Mouse (Mus musculus) limb, embryonic 12.5 days (tissue): Measurements from ENCODE around the gene Rph3al. TPM values are rescaled to one million over a fixed set of nuclear protein-coding genes. Genes with fewer than 3 reads are reported as not detected.

ENCODE experiments used
- ATAC-seq: fragments of 200-750 bp; cut with Nextera tagmentation; 2 replicates; pipeline ENCODE4 v1.8.0; 2017; ENCODE audit warnings: low read depth, moderate TSS enrichment; ENCODE audit not compliant: insufficient number of reproducible peaks, insufficient read depth, low FRiP score, low TSS enrichment
- H3K27ac ChIP-seq: fragments of 300-500 bp; sonication (generic); 2 replicates; pipeline ENCODE4 v1.5.1; 2016; ENCODE audit warnings: mild to moderate bottlenecking, moderate library complexity
- H3K27me3 ChIP-seq: fragments of 300-500 bp; sonication (generic); 2 replicates; pipeline ENCODE4 v1.6.1; 2016; ENCODE audit warnings: mild to moderate bottlenecking, moderate library complexity
- H3K36me3 ChIP-seq: fragments of 300-500 bp; sonication (generic); 2 replicates; pipeline ENCODE4 v1.6.1; 2016; ENCODE audit warnings: mild to moderate bottlenecking, moderate library complexity
- H3K4me1 ChIP-seq: fragments of 300-500 bp; sonication (generic); replicated peaks from 2 replicates; pipeline ENCODE4 v1.6.1; 2016
- H3K4me2 ChIP-seq: fragments of 300-500 bp; sonication (generic); 2 replicates; pipeline ENCODE4 v1.6.1; 2016; ENCODE audit warnings: mild to moderate bottlenecking, moderate library complexity
- H3K4me3 ChIP-seq: fragments of 300-500 bp; sonication (generic); replicated peaks from 2 replicates; pipeline ENCODE4 v1.5.1; 2016; ENCODE audit warnings: mild to moderate bottlenecking
- H3K9ac ChIP-seq: fragments of 300-500 bp; sonication (generic); replicated peaks from 2 replicates; pipeline ENCODE4 v1.6.1; 2016; ENCODE audit warnings: mild to moderate bottlenecking, moderate library complexity
- H3K9me3 ChIP-seq: fragments of 300-500 bp; sonication (generic); 2 replicates; pipeline ENCODE4 v1.6.1; 2016; ENCODE audit warnings: mild to moderate bottlenecking, moderate library complexity
- WGBS: fragments of 180-500 bp; shearing (Covaris S2); methylation state at CpG from one replicate; pipeline ENCODE4 v1.1.7; 2016; 5-methylcytosine and 5-hydroxymethylcytosine counted together
- polyA plus RNA-seq: library from polyadenylated mRNA; unstranded; fragments of >200 nt; fragmentation: Nextera tagmentation; extraction: Ambion mirVana; gene quantifications from 2 replicates; pipeline ENCODE4 v1.2.1, GENCODE M21; 2016

Rph3al gene
- polyA plus RNA-seq, 1 experiment from 2014 or later: 2.3 TPM

GRCm38 (mm10) chr11:75839536-75840430 is 98.4 kb downstream of the Rph3al start:
- no peak overlapping the region for H3K4me3 ChIP-seq
- no peak for ATAC-seq
- 82% methylated on average over 12 of the region's 12 CpGs for WGBS
- H3K36me3 ChIP-seq: no peaks in the 10 kb centered on the region
- H3K4me1 ChIP-seq: peaks cover 16% of the 10 kb centered on the region
- no peak overlapping the region for H3K9ac ChIP-seq
- H3K27me3 ChIP-seq: peaks cover 2% of the 10 kb centered on the region; the same call in 1 of the 2 replicates
- no peak overlapping the region for H3K4me2 ChIP-seq
- no peaks in the 10 kb centered on the region for H3K9me3 ChIP-seq
- no peak overlapping the region for H3K27ac ChIP-seq

DNA sequence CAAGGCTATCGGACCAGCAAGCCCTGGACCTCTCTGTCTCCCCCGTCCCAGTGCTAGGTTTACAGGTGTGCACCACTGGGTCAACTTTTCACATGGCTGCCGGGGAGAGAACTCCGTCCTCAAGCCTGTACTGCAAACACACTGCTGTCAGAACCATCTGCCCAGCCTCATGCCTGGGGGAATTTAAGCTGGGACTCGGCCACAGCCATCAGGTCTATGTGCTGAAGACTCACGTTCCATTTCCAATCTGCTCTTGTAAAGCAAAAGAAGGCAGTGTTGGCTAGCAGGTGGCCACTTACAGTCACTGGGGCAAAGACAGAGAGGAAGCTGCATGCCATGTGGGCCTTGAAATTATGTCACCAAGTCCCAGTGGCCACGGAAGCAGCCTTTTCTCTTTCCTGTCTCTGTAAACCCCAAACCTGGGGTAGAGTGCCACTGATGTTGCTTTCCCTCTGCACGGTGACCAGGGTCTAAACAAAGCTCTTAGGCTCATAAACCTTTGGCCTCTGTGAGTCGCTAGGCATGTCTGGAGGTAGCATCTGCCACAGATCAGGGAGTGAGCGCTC is 99.3 kb downstream of the Rph3al start:
- H3K4me1 ChIP-seq: peaks cover 14% of the 10 kb centered on the region
- H3K36me3 ChIP-seq: no peaks in the 10 kb centered on the region
- WGBS: 60% methylated on average over 10 of the region's 10 CpGs
- peaks cover 2% of the 10 kb centered on the region; the same call in 1 of the 2 replicates for H3K27me3 ChIP-seq
- ATAC-seq: no peak
- H3K9ac ChIP-seq: no peak overlapping the region
- H3K4me2 ChIP-seq: no peak overlapping the region
- H3K4me3 ChIP-seq: no peak overlapping the region
- H3K9me3 ChIP-seq: no peaks in the 10 kb centered on the region
- H3K27ac ChIP-seq: no peak overlapping the region

GRCm38 (mm10) chr11:75836240-75836610 is 102.0 kb downstream of the Rph3al start:
- ATAC-seq: no peak
- H3K4me1 ChIP-seq: no peaks in the 10 kb centered on the region

GRCm38 (mm10) chr11:75835587-75836239 is 102.5 kb downstream of the Rph3al start:
- Histone ChIP-seq H3K9ac (no peak overlapping the region), H3K4me1 (no peaks in the 10 kb centered on the region), H3K27me3 (peaks cover 2% of the 10 kb centered on the region; the same call in 1 of the 2 replicates), H3K4me2 (no peak overlapping the region), H3K27ac (no peak overlapping the region), H3K4me3 (no peak overlapping the region), H3K36me3 (no peaks in the 10 kb centered on the region), H3K9me3 (no peaks in the 10 kb centered on the region)
- ATAC-seq: no peak
- WGBS: 80% methylated on average over 11 of the region's 11 CpGs

More at GRCm38 (mm10) chr11:75836240-75836610, 102.0 kb downstream of the Rph3al start:
- no peak overlapping the region for H3K27ac ChIP-seq
- no peak overlapping the region for H3K4me3 ChIP-seq
- no peaks in the 10 kb centered on the region for H3K36me3 ChIP-seq
- H3K9ac ChIP-seq: no peak overlapping the region
- WGBS: 57% methylated on average over 11 of the region's 11 CpGs
- H3K4me2 ChIP-seq: no peak overlapping the region
- H3K9me3 ChIP-seq: no peaks in the 10 kb centered on the region
- H3K27me3 ChIP-seq: peaks cover 2% of the 10 kb centered on the region; the same call in 1 of the 2 replicates

- Histone ChIP-seq H3K36me3 (no peaks in the 10 kb centered on the region), H3K9ac (no peak overlapping the region), H3K27ac (no peak overlapping the region), H3K4me1 (no peaks in the 10 kb centered on the region), H3K4me3 (no peak overlapping the region), H3K9me3 (peaks cover 6% of the 10 kb centered on the region; the same call in 1 of the 2 replicates), H3K27me3 (peaks cover 2% of the 10 kb centered on the region; the same call in 1 of the 2 replicates), H3K4me2 (no peak overlapping the region)
- no peak for ATAC-seq
- 86% methylated on average over 6 of the region's 6 CpGs for WGBS
These were observed 105.1 kb downstream of the Rph3al start for GRCm38 (mm10) chr11:75833081-75833480.

- whole genome bisulfite sequencing: 85% methylated on average over 3 of the region's 3 CpGs
- Histone ChIP-seq H3K4me3 (no peak overlapping the region), H3K9me3 (peaks cover 6% of the 10 kb centered on the region; the same call in 1 of the 2 replicates), H3K27ac (no peak overlapping the region), H3K36me3 (no peaks in the 10 kb centered on the region), H3K27me3 (no peaks in the 10 kb centered on the region), H3K4me1 (no peaks in the 10 kb centered on the region), H3K9ac (no peak overlapping the region), H3K4me2 (no peak overlapping the region)
- no peak for ATAC-seq
These were observed 107.8 kb downstream of the Rph3al start for GRCm38 (mm10) chr11:75830386-75830785.

DNA sequence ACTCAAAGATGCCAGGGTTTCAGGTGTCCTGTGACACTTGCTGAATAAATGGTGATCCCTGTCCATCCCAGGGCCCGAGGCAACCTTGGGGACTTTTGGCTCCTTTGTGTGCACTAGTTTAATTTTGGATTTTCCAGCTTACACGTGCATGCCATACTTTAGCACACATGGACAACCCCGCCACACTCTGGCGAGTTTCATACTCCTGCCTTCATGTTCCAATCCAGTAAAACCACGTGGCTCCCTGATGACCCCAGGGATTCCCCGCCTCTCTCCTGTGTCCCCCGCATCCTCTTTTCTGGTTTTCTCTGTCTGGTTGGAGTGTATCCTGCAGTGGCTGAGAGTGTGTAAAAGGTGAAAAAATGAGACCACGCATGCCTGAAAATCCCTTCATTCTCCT is 110.8 kb downstream of the Rph3al start:
- peaks cover 7% of the 10 kb centered on the region; the same call in 1 of the 2 replicates for H3K27me3 ChIP-seq
- H3K4me1 ChIP-seq: no peaks in the 10 kb centered on the region; the same call in 1 of the 2 replicates
- no peaks in the 10 kb centered on the region for H3K36me3 ChIP-seq
- no peak overlapping the region for H3K9ac ChIP-seq
- no peak overlapping the region for H3K27ac ChIP-seq
- WGBS: 82% methylated on average over 8 of the region's 8 CpGs
- H3K9me3 ChIP-seq: peaks cover 6% of the 10 kb centered on the region; the same call in 1 of the 2 replicates
- no peak overlapping the region for H3K4me3 ChIP-seq
- no peak overlapping the region for H3K4me2 ChIP-seq
- ATAC-seq: no peak

DNA sequence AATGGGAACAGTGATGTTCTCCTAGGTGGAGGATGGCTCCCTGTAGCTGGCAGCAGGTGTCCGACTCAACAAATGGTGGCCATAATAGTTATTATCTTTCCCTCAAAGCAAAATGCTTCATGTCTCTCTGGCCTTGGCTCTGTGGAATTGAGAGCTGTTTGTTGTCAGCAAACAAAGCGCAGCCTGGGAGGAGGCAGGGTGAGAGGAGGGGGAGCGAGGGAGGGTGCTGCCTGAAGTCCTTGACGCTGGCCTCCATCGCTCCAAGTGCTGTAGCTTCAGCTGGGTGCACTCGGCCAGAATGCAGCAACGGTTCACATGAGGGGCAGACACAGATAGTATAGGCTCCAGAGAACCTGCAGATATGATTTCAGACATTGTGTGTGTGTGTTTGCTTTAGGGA is 114.7 kb downstream of the Rph3al start:
- WGBS: 64% methylated on average over 7 of the region's 7 CpGs
- Histone ChIP-seq H3K27ac (no peak overlapping the region), H3K4me3 (no peak overlapping the region), H3K9me3 (no peaks in the 10 kb centered on the region), H3K4me1 (peaks cover 10% of the 10 kb centered on the region), H3K4me2 (no peak overlapping the region), H3K27me3 (peaks cover 7% of the 10 kb centered on the region; the same call in 1 of the 2 replicates), H3K9ac (no peak overlapping the region), H3K36me3 (no peaks in the 10 kb centered on the region)
- ATAC-seq: no peak

DNA sequence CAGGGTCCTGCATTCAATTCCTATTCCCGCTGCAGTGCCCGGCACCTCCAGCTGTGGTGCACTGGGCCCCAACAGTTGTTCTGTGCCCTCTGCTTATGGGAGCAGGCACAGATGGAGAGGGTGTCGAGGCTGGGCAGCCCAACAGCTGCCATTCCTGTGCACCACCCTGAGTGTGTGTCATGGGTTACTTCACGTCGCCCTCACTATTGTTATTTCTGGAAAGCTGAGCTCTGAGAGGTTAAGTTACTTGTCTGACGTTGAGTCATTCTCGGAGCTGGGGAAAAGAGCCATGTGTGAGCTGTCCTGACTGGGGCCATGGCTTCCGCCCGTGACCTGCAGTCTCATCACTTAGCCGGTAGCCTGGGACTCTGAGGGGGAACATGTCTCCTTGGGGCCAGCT is 125.1 kb downstream of the Rph3al start:
- ATAC-seq: no peak
- H3K9me3 ChIP-seq: no peaks in the 10 kb centered on the region
- H3K9ac ChIP-seq: no peak overlapping the region
- H3K27ac ChIP-seq: no peak overlapping the region
- H3K27me3 ChIP-seq: 0 out of 2 replicates have a peak, but pooled peaks cover 2% of the 10 kb centered on the region
- H3K4me2 ChIP-seq: no peak overlapping the region
- 69% methylated on average over 10 of the region's 10 CpGs for WGBS
- H3K4me1 ChIP-seq: peaks cover 20% of the 10 kb centered on the region
- no peaks in the 10 kb centered on the region for H3K36me3 ChIP-seq
- no peak overlapping the region for H3K4me3 ChIP-seq

DNA sequence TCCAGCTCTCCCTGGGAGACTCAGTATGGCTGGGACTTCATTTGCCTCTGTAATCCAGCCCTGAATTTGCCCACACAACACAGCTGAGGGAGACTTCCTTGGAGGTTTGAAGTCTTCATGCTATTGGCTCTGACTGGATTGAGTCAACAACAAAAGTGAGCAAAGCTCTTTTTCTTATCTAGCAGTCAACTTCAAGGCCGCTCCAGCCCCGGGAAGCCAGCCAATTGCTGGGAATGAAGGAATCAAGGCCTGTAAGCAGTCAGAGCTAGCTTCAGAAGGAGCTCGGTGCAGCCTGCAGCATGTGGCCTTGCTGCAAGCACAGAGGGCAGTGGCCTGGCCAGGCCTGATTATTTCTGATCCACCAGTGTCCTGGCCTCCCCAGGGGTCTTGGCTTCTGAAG is 126.3 kb downstream of the Rph3al start:
- Histone ChIP-seq H3K27ac (peak overlapping the region; percentile 67), H3K9ac (no peak overlapping the region), H3K27me3 (0 out of 2 replicates have a peak, but pooled peaks cover 2% of the 10 kb centered on the region), H3K4me2 (no peak overlapping the region), H3K9me3 (no peaks in the 10 kb centered on the region), H3K4me3 (no peak overlapping the region), H3K4me1 (peaks cover 8% of the 10 kb centered on the region), H3K36me3 (no peaks in the 10 kb centered on the region)
- no peak for ATAC-seq
- WGBS: 40% methylated on average over 3 of the region's 3 CpGs

- Histone ChIP-seq H3K27ac (no peak overlapping the region), H3K27me3 (0 out of 2 replicates have a peak, but pooled peaks cover 2% of the 10 kb centered on the region), H3K4me2 (no peak overlapping the region), H3K4me3 (no peak overlapping the region), H3K4me1 (peaks cover 7% of the 10 kb centered on the region), H3K36me3 (no peaks in the 10 kb centered on the region), H3K9me3 (no peaks in the 10 kb centered on the region), H3K9ac (no peak overlapping the region)
- ATAC-seq: no peak
- 88% methylated on average over 3 of the region's 3 CpGs for WGBS
These were observed 127.7 kb downstream of the Rph3al start for GRCm38 (mm10) chr11:75810526-75810925.
